Mouse (Mus musculus): Measurements from ENCODE around the gene Nr2c2.
"Not testable (repeated sequence)": the region's sequence is repeated elsewhere in the genome, so short reads cannot be mapped to it uniquely, and the experiment has no call there.

Gene Nr2c2

GRCm38 (mm10) chr6:92091130-92091591 is at the start of gene Nr2c2:
TSS of gene Nr2c2 (plus strand) at chr6:92091390.
- in situ Hi-C loops (cut with MboI, MseI): no loop called here

- in situ Hi-C loops (cut with MboI, MseI): loop anchor here (10.0 kb wide), 1 partner anchor 257 kb away; no protein-coding TSS in a partner anchor
Measured at GRCm38 (mm10) chr6:92042055-92042454, 49.1 kb upstream of the Nr2c2 start.

- in situ Hi-C loops (cut with MboI, MseI): loop anchor here (10.0 kb wide), 1 partner anchor 258 kb away; no protein-coding TSS in a partner anchor
Measured at GRCm38 (mm10) chr6:92042850-92043249, 48.3 kb upstream of the Nr2c2 start.

GRCm38 (mm10) chr6:92057768-92058167 is 33.4 kb upstream of the Nr2c2 start:
- in situ Hi-C loops (cut with MboI, MseI): no loop called here

GRCm38 (mm10) chr6:92061725-92062124 is 29.5 kb upstream of the Nr2c2 start:
- in situ Hi-C loops (cut with MboI, MseI): no loop called here

- in situ Hi-C loops (cut with MboI, MseI): no loop called here
Measured at GRCm38 (mm10) chr6:92063452-92063851, 27.7 kb upstream of the Nr2c2 start.

GRCm38 (mm10) chr6:92064101-92064500 is 27.1 kb upstream of the Nr2c2 start:
- in situ Hi-C loops (cut with MboI, MseI): no loop called here

- in situ Hi-C loops (cut with MboI, MseI): loop anchor here (5.0 kb wide), 1 partner anchor 164 kb away; the partner anchor contains the start of gene 4930590J08Rik
Measured at GRCm38 (mm10) chr6:92065721-92066496, 25.3 kb upstream of the Nr2c2 start.

- in situ Hi-C loops (cut with MboI, MseI): loop anchor here (5.0 kb wide), 1 partner anchor 165 kb away; the partner anchor contains the start of gene 4930590J08Rik
Measured at GRCm38 (mm10) chr6:92067146-92067790, 23.9 kb upstream of the Nr2c2 start.

GRCm38 (mm10) chr6:92071121-92071839 is 19.9 kb upstream of the Nr2c2 start:
- in situ Hi-C loops (cut with MboI, MseI): no loop called here

- in situ Hi-C loops (cut with MboI, MseI): no loop called here
Measured at GRCm38 (mm10) chr6:92080730-92081129, 10.5 kb upstream of the Nr2c2 start.

GRCm38 (mm10) chr6:92082756-92083155 is 8.4 kb upstream of the Nr2c2 start:
- in situ Hi-C loops (cut with MboI, MseI): no loop called here

GRCm38 (mm10) chr6:92084932-92085331 is 6.3 kb upstream of the Nr2c2 start:
- in situ Hi-C loops (cut with MboI, MseI): no loop called here

- in situ Hi-C loops (cut with MboI, MseI): not testable (repeated sequence)
Measured at GRCm38 (mm10) chr6:92089141-92089540, 2.0 kb upstream of the Nr2c2 start.

- in situ Hi-C loops (cut with MboI, MseI): no loop called here
Measured at GRCm38 (mm10) chr6:92089982-92090381, 1.2 kb upstream of the Nr2c2 start.

- in situ Hi-C loops (cut with MboI, MseI): no loop called here
Measured at GRCm38 (mm10) chr6:92090497-92090896, 693 bp upstream of the Nr2c2 start.

GRCm38 (mm10) chr6:92091767-92092489 is 738 bp downstream of the Nr2c2 start:
- in situ Hi-C loops (cut with MboI, MseI): no loop called here

- in situ Hi-C loops (cut with MboI, MseI): no loop called here
Measured at GRCm38 (mm10) chr6:92092737-92093136, 1.5 kb downstream of the Nr2c2 start.

- in situ Hi-C loops (cut with MboI, MseI): no loop called here
Measured at GRCm38 (mm10) chr6:92093869-92094268, 2.7 kb downstream of the Nr2c2 start.

GRCm38 (mm10) chr6:92100679-92101360 is 9.6 kb downstream of the Nr2c2 start:
- in situ Hi-C loops (cut with MboI, MseI): no loop called here

GRCm38 (mm10) chr6:92124547-92124946 is 33.4 kb downstream of the Nr2c2 start:
- in situ Hi-C loops (cut with MboI, MseI): no loop called here
